Mouse (Mus musculus) heart, postnatal 25 days (tissue): ENCODE results near the gene Acvr1b. TPM values are rescaled to one million over a fixed set of nuclear protein-coding genes. Genes with fewer than 3 reads are reported as not detected.

Experiments
- DNase-seq: peaks from one replicate; pipeline ENCODE4 v3.0.0; 2022; ENCODE audit warnings: low spot score
- intact Hi-C: fragments of 180-260 bp; cut with DNase I; formaldehyde crosslinking; loops from one replicate; pipeline ENCODE4 v1.15.1; 2025
- total RNA-seq, 2 experiments: library from RNA; stranded (reverse); gene quantifications; 2 replicates each; pipeline ENCODE4 v1.2.3; 2021

Acvr1b gene
- total RNA-seq, 2 experiments from 2014 or later, result 11.7 to 14.5 TPM

DNA sequence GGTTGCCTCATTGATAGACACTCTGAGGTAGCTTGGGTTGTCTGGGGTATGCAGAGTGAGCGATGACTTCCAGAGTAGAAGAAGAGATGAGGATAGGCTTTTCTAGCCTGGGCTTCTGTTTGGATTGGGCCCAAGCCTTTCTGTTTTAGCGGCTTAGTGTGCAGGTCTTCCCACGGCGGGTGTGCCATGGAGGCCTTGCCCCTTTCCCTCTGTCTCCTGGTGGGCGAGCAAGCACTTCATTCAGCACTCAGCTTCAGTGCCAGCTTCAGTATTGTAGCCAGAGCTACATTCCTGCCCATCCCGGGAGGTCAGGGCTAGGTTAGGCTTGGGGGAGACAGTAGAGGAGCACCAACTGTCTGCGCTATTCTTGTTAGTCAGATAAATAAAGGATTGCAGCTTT is 18.8 kb downstream of the Acvr1b start:
- DNase-seq, result no peak
- intact Hi-C loops, result no loop called here

DNA sequence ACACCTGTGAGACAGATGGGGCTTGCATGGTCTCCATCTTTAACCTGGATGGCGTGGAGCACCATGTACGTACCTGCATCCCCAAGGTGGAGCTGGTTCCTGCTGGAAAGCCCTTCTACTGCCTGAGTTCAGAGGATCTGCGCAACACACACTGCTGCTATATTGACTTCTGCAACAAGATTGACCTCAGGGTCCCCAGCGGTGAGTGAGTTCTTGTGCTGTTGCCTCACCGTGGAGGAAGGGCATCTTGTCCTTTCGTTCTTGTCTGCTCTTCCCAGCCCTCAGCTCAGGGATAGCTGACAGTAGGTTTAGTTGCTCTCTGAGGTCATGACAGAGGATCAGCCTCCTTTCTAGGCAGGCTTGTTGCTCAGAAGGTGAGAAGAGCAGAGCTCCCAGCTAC is 20.1 kb downstream of the Acvr1b start:
- DNase-seq, result no peak
- intact Hi-C loops, result no loop called here

DNA sequence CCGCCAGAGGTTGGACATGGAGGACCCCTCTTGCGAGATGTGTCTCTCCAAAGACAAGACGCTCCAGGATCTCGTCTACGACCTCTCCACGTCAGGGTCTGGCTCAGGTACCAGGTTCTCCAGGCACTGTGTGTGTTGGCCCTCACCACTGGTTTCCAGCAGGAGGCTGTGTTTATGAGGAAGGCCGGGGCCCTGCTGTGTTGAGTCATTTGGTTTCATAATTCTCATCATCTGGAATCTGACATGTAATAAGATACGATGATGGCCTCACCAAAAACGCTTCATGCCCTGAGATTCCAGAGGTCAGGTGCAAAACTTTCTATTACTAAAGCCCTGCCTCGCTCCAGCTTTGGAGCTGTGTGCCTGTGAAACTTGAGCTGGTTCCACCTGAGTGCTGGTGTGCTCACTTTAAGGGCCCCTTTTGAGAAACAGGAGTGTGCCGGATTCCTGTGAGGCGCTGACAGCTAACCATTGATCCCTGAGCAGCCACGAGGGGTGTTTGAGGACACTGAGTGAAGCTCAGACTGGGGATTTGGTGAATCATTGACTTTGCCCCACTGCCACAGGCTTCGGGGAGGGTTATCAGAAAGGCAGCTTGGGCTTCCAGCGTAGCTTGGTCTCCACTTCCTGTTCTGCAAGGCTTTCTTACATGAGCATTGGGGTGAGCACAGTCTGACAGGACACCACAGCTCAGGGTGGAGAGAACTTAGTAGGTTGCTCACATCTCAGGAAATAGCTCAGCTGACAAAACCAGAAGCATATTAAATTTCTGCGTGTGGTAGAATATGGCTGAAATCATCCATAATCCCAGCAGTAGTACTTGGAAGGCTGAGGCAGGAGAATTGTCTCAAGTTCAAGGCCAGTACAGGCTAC is 21.3 kb downstream of the Acvr1b start:
- intact Hi-C loops, result loop anchor here (5.0 kb wide), 2 partner anchors 88 to 433 kb away; partner anchors contain the start of gene Slc4a8
- no peak for DNase-seq

DNA sequence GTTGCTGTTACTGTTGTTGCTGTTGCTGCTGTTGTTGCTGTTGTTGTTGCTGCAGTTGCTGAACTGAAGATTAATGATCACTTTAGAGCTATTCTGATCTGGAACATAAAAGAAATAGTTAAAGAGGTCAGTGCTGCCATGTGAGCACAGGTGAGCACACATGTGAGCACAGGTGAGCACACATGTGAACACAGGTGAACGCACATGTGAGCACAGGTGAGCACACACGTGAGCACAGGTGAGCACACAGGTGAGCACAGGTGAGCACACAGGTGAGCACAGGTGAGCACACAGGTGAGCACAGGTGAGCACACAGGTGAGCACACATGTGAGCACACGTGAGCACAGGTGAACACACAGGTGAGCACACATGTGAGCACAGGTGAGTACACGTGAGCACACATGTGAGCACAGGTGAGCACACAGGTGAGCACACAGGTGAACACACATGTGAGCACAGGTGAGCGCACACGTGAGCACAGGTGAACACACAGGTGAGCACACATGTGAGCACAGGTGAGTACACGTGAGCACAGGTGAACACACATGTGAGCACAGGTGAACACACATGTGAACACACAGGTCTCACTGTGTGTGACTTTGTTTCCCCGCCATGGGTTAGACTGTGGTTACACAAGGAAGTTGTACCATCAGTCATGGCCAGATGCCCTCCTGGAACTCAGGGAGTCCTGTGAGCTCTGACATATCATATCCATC is 22.4 kb downstream of the Acvr1b start:
- DNase-seq, result no peak
- intact Hi-C loops, result loop anchor here (2.0 to 5.0 kb wide), 3 partner anchors 15 to 434 kb away; partner anchors contain the start of gene Slc4a8

DNA sequence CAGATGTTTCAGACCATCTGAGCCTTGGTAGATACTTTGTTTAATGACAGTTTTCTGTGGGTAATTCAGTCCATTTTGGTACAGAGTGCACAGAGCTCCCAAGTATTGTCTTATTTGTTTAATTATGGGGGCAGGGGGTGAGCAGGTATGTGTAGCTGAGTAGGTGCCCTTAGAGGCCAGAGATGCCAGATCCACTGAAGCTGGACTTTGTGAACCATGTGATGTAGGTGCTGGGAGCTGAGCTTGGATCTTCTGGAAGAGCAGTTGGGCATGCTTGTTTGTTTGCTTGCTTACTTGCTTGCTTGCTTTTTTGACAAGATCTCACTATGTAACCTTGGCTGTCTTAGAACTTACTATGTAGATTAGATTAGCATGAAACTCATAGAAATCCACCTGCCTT is 23.1 kb downstream of the Acvr1b start:
- intact Hi-C loops, result loop anchor here (2.0 to 5.0 kb wide), 3 partner anchors 16 to 435 kb away; partner anchors contain the start of gene Slc4a8

DNA sequence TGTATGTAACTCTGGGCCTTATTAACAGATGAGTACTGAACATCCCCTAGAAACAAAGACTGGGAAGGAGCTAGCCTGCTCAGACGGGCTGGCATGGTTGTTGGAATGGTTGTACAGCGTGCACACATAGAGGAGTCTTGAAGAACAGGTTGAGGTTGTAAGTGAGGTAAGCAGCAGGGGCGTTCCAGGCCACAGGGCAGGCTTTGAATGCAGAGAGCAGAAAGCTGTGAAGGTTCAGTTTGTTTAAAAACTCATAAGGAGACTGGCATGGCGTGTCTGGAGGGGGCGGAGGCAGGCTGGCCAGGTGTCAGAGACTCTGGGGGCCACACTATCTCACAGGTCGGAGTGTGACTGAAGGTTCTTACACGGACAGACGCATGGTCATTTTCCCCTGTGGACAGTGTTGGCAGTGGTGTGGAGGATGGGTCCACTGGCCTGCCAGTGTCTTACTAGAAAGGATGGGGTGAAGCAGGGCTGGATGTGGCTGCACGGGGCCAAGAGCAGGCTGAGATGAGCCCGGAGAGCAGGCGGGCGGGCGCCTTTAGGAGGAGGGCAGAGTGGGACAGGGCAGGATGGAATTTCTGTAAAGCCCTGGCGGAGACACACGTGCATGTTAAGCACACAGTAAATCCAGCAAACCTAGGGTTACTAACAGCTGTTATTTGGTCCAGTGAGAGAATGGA is 23.8 kb downstream of the Acvr1b start:
- intact Hi-C loops, result loop anchor here (2.0 to 5.0 kb wide), 3 partner anchors 17 to 435 kb away; partner anchors contain the start of gene Slc4a8
- DNase-seq, result no peak

More for the DNA sequence above, 23.1 kb downstream of the Acvr1b start:
- DNase-seq, result no peak

DNA sequence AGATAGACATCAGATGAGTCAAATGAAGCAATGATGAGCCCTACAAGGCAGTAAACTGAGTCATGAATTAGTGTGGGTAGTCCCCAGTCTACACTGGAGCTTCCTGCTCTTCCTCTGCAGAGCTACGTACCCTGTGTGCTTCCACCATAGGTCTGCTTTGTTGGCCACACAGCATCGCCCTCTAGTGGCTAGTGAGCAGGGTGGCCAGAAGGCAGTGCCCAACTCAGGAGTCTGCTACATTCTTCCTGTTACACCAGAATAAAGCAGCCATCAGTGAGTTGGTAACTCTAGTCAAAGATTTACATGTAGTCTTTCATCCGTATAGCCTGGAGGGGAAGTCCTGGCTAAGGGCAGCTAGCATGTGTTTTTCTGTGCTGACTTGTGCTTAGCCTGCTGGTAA is 24.4 kb downstream of the Acvr1b start:
- peak; percentile 45 for DNase-seq
- intact Hi-C loops, result loop anchor here (5.0 kb wide), 2 partner anchors 91 to 436 kb away; partner anchors contain the start of gene Slc4a8

DNA sequence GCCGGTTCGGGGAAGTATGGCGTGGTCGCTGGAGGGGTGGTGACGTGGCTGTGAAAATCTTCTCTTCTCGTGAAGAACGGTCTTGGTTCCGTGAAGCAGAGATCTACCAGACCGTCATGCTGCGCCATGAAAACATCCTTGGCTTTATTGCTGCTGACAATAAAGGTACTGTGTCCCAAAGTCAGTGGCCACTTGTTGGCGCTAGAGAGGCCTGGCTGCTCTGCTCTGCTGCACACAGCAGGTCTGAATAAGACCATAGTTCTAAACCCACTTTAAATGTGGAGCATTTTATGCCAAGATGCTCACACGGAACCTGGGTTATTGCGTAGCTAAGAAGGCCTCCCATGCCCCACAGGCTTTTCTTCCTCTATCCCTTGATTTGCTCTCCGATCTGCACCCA is 25.0 kb downstream of the Acvr1b start:
- intact Hi-C loops, result loop anchor here (5.0 kb wide), 2 partner anchors 92 to 437 kb away; partner anchors contain the start of gene Slc4a8

DNA sequence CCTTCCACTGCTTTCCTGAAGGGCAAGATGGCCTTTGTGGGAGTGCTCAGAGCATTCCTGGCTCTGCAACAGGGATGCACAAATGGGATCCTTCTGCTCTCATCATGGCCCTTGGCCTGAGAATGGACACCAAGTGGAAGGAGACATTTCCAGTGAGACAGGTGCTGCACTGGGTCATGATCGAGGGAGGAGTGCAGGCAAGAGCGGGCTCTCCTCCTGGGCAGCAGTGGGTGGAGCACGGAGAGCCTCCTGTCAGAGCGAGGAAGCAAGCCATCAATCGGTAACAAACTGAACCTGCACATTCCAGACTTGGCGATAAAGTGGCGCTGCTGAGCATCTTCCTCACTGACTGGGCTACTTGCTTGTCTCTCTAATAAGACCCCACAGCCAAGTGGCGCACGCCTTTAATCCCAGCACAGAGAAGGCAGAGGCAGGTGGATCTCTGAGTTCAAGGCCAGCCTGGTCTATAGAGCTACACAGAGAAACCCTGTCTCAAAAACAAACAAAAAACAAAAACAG is 27.0 kb downstream of the Acvr1b start:
- DNase-seq, result no peak
- intact Hi-C loops, result no loop called here

More for the DNA sequence above, 25.0 kb downstream of the Acvr1b start:
- DNase-seq, result no peak

DNA sequence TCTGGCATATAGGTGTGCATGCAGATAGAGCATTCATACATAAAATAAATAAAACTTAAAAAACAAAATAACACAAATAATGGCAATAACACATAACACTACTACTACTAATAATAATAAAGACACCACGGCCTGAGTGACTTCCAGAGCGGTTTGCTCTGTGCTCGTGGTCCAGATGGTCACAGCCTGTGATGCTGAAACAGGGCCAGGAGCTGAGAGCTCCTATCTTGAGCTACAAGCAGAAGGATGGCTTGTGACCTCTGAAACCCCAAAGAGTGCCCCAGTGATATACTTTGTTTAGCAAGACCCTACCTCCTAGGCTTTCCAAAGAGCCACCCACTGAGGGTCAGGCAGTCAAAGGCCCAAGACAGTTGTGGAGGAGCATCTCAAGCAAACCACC is 27.5 kb downstream of the Acvr1b start:
- DNase-seq, result no peak
- intact Hi-C loops, result no loop called here

DNA sequence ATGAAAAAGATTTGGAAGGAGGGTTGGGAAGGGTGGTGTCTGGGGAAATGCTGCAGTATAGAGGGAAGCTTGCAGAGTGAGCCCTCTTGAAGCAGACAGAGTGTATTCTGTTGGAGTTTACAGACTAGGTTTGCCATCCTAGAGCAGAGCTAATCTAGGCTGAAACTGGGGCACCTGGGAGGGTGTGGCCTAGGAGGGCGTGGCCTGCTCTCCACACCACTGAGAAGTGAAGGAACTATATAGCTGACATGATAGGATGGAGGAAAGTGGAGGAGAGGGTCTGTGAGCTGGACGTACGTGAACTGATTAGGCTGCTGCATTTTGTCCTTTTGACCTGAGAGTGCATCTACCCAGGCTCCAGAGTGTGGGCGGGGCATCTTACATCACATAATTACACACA is 29.8 kb downstream of the Acvr1b start:
- DNase-seq, result no peak
- intact Hi-C loops, result no loop called here

DNA sequence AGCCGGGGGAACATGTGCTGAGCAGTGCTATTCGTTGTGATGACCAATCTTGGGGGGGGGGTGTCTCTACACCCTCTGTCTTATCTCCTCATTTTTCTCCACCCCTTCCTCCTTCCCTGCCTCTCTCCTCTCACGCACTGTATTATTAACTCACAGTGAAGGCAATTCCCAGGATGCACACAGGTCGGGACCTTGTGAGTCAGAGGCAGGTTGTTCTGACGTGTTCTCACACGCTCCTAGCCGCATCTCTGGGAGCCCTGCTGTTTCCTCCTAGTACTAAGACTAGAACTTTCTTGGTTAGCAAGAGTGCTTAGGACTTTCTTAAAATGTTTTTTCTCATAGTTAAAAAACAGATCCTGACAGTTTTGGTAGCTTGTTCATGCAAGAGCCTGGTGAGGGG is 30.9 kb downstream of the Acvr1b start:
- no peak for DNase-seq
- intact Hi-C loops, result no loop called here

DNA sequence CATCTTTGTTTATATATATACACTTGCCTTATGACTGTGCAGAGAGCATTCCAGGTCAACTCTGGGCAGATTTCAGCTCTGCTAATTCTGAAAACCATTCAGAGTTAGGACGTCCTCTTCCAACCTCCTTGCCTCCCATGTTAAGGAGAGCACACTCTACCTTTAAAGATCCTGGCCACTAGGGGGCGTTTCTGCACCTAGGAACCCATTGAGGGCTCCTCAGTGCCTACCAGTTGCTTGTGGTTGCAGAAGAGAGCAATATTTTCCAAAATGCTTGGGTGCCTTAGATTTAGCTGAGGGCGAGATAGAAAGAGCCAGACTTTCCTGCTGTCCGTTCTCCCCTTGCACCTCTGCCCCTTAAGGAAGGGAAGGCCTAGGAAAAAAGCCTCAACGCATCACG is 36.4 kb downstream of the Acvr1b start:
- no peak for DNase-seq
- intact Hi-C loops, result no loop called here

DNA sequence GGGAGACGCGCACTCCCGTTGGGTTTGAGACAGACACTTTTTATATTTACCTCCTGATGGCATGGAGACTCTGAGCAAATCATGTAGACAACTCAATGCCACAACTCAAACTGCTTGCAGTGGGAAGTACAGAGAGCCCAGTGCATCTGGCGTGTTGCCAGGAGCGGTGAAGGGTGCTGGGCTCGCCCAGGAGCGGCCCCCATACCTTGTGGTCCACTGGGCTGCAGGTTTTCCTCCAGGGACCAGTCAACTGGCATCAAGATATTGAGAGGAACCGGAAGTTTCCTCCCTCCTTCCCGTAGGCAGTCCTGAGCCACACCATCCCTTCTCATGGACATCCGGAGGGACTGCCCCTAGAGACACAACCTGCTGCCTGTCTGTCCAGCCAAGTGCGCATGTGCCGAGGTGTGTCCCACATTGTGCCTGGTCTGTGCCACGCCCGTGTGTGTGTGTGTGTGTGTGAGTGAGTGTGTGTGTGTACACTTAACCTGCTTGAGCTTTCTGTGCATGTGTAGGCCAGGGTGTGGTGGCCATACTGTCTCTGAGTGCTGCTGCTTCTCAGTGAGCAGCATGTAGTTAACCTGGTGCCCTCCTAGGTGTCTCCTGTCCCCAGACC is 37.2 kb downstream of the Acvr1b start:
- intact Hi-C loops, result no loop called here

DNA sequence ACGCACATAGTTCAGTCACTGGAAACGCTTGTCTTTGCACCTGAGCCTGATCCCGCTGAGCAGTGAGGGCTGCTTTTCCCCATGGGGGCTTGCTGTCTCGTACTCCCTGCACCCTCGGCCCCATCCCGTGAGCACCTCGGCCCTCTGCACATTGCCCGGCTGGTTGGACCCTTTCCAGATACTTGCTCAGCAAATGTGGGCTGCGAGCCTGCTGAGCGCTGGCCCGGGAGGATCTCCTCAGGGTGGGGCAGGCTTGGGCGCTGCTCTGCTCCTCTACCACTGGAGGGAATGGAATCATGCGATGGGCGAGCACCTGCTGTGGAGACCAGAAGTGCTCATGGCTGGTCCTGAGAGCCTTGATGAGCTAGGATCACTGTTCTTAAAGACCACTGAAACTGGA is 38.6 kb downstream of the Acvr1b start:
- DNase-seq, result no peak
- intact Hi-C loops, result no loop called here

More for the DNA sequence above, 37.2 kb downstream of the Acvr1b start:
- no peak for DNase-seq

DNA sequence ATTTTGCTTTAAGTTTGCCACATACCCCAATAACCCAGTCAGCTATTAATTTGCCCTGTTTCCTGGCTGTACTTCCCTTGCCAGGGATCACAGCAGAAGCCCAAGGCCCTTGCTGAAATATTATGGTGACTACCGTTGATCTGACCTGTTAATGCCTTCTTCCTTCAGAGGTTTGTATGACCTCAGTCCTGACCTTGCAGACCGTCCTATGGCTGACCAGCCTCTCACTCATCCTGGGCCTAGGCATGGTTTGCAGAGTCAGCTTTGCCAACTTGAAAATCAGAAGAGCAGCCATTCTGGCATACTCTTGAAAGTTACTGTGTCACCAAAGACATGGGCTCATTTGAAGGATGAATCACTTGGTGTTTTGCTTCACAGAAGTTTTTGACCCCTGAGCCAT is 41.3 kb downstream of the Acvr1b start:
- intact Hi-C loops, result no loop called here
- DNase-seq, result no peak

DNA sequence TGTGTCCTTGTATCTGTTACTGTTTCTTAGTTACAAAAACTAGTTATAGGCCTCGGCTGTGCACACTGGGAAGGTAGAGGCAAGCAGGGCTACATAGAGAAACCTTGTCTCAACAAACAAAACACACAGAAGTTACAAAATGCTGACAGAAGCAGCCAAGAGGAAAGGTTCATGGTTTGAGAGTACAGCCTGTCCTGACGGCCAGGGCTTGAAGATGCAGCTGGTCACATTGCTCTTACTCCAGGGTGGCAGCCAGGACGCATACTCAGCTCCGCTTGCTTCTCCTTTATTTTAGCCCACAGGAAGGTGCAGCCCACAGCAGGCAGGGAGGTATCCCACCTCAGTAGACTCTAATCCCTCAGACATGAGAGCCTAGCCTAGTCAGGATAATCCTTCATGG is 42.2 kb downstream of the Acvr1b start:
- no peak for DNase-seq
- intact Hi-C loops, result no loop called here

DNA sequence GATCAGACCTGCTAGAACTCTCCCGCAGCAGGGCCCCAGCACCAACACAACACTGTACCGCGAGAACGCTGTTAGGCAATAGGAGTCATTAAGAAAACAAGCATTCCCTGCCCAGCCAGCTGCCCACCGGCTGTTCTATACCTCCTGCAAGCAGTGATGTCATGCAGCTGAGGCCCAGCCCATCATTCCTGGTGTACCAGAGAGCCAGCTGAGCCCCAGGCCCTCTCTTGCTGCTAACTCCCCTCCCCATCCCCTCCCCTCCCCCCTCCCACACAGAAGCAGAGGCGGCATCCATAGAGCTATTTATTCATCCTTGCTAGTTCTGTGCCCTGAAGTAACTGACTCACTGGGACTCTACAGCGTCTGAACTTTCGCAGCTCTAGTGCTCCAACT is 47.0 kb downstream of the Acvr1b start:
- DNase-seq, result no peak
- intact Hi-C loops, result loop anchor here (1.0 to 5.0 kb wide), 3 partner anchors 16 to 96 kb away; partner anchors contain the start of gene Atg101

DNA sequence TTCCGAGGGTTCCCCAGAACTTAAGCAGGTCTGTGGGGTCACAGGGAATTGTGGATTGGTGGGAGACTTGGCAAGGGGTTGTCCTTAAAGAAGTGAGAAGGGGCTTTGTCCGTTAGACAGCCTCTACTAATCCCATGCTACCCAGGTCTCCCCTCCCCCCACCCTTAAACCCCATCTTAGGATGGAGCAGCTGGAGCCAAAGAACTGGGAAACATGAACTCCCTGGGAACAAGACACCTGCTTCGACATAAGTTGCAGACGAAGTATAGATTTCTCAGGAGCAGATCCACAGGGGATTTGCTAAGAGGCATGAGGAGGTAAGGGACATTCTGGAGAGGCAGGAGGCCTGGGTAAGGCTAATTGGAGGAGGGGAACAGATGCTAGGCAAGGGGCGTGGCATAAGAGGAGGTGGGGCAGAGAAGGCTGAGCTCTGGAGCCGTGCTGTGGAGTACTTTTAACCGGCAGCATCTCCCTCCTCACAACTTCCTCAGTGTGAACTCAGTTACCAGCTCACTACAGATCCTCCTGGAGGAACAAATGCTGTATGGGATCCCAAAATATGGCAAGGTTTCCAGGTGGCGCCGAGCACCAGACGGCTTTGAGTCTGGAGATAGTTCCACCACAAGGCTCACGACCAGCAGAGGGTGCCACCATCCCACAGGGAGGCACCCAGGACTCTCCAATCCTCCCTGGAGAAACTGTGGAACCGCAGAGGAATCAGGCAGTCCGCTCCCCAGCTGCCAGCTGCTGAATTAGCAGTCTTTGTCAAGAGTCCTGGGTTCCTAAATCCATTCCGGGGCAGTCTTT is 47.6 kb downstream of the Acvr1b start:
- intact Hi-C loops, result loop anchor here (1.0 to 5.0 kb wide), 3 partner anchors 16 to 96 kb away; partner anchors contain the start of gene Atg101

More for the DNA sequence above, 47.6 kb downstream of the Acvr1b start:
- peak; percentile 70 for DNase-seq
